Mouse (Mus musculus): ENCODE data around the gene Gm5089.

- TF ChIP-seq EP300 (IDR thresholded peaks at IDR 0.05) (no peak), CTCF (IDR thresholded peaks at IDR 0.05) (no peak)
Observed at GRCm38 (mm10) chr14:122485635-122486181, 34.8 kb upstream of the Gm5089 start.

Data from lung, postnatal 0 days (tissue).